Mouse (Mus musculus): ENCODE data around the gene Capn11.

DNA sequence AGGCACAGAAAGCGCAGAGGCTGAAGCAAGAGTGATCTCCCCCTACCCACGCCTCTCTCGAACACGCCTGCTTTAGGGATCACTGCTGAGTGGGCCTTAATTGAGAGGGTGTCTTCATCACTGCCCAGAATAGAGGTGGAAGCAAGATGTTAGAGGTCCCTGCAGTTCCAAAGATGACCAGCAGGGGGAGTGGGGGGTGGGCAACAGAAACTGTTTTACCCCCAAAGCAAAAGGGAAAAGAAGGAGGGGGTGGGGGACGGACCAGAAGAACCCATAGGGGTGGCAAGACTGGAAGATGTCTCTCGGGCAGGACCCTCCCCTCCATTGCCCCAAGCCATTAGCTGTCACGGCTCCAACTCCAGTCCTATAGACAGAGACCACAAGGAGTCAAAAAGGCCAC lies 19.0 kb upstream of the Capn11 start:
- TF ChIP-seq CTCF (IDR thresholded peaks at IDR 0.05; ENCODE audit: control insufficient read depth, insufficient read depth, insufficient replicate concordance, low read depth, low read length) (peak; percentile 76), POLR2A (IDR thresholded peaks at IDR 0.05; ENCODE audit: control insufficient read depth, low read depth, low read length) (no peak)
